Mouse (Mus musculus) adrenal gland, postnatal 25 days (tissue): ENCODE measurements at regions not wholly inside any gene's neighbourhood (a gene's known extent, or its start where the extent isn't known, plus 50 kb on each side); places are given as distances from the start of the nearest gene placed in this dataset.

Source experiments
- DNase-seq: peaks from one replicate; pipeline ENCODE4 v3.0.0; 2021; ENCODE audit warnings: mixed read lengths

- no peak for DNase-seq
Measured at GRCm38 (mm10) chr10:87639339-87639738, 117.7 kb downstream of the Pah start.

- no peak for DNase-seq
Measured at GRCm38 (mm10) chr10:87649091-87649490, 127.5 kb downstream of the Pah start.

- DNase-seq, result no peak
Measured at GRCm38 (mm10) chr10:87652139-87652740, 130.6 kb downstream of the Pah start.

- DNase-seq, result no peak
Measured at GRCm38 (mm10) chr10:87654112-87654511, 132.5 kb downstream of the Pah start.

GRCm38 (mm10) chr10:87666020-87666718, 144.6 kb downstream of the Pah start:
- DNase-seq, result no peak

GRCm38 (mm10) chr10:87666719-87667387, 145.3 kb downstream of the Pah start:
- no peak for DNase-seq

GRCm38 (mm10) chr10:87667651-87668140, 146.1 kb downstream of the Pah start:
- DNase-seq, result no peak

GRCm38 (mm10) chr10:87674740-87675420, 153.3 kb downstream of the Pah start:
- DNase-seq, result no peak

GRCm38 (mm10) chr10:87676041-87676672, 154.6 kb downstream of the Pah start:
- no peak for DNase-seq

GRCm38 (mm10) chr10:87678984-87679383, 157.4 kb downstream of the Pah start:
- no peak for DNase-seq

- DNase-seq, result no peak
Measured at GRCm38 (mm10) chr10:87686311-87686710, 164.7 kb downstream of the Pah start.

GRCm38 (mm10) chr10:87686785-87687184, 165.2 kb downstream of the Pah start:
- no peak for DNase-seq

GRCm38 (mm10) chr10:87687844-87688243, 166.2 kb downstream of the Pah start:
- DNase-seq, result no peak

- peak; percentile 19 for DNase-seq
Measured at GRCm38 (mm10) chr10:87690831-87691230, 167.2 kb upstream of the Igf1 start.

- no peak for DNase-seq
Measured at GRCm38 (mm10) chr10:87696485-87696884, 161.6 kb upstream of the Igf1 start.

- DNase-seq, result no peak
Measured at GRCm38 (mm10) chr10:87711209-87711608, 146.9 kb upstream of the Igf1 start.

GRCm38 (mm10) chr10:87711798-87712197, 146.3 kb upstream of the Igf1 start:
- peak; percentile 20 for DNase-seq

- DNase-seq, result no peak
Measured at GRCm38 (mm10) chr10:87715874-87716600, 142.0 kb upstream of the Igf1 start.

GRCm38 (mm10) chr10:87717156-87717555, 140.9 kb upstream of the Igf1 start:
- DNase-seq, result no peak

GRCm38 (mm10) chr10:87718491-87718890, 139.6 kb upstream of the Igf1 start:
- no peak for DNase-seq

GRCm38 (mm10) chr10:87719978-87720377, 138.1 kb upstream of the Igf1 start:
- DNase-seq, result no peak

- no peak for DNase-seq
Measured at GRCm38 (mm10) chr10:87722244-87722643, 135.8 kb upstream of the Igf1 start.
